Mouse (Mus musculus) stomach, postnatal 0 days (tissue): ENCODE results near the gene Trappc5.

Source experiments
- CTCF ChIP-seq: IDR thresholded peaks from 2 replicates; pipeline ENCODE4 v1.5.1; 2016; ENCODE audit warnings: antibody characterized with exemption, low read depth, mild to moderate bottlenecking, moderate library complexity
- EP300 ChIP-seq: optimal IDR thresholded peaks from 2 replicates; pipeline ENCODE3; 2016; ENCODE audit warnings: antibody characterized with exemption

GRCm38 (mm10) chr8:3631478-3631875 is 44.6 kb upstream of the Trappc5 start:
- TF ChIP-seq CTCF (no peak), EP300 (no peak)
